Mouse (Mus musculus) small intestine, adult 2 months (tissue): Measurements from ENCODE around the gene Hist1h2ag. TPM values are rescaled to one million over a fixed set of nuclear protein-coding genes. Genes with fewer than 3 reads are reported as not detected.

Experiments
- H3K27ac ChIP-seq: fragments of 200-500 bp; 2 replicates; pipeline ENCODE4 v1.5.1; 2012; ENCODE audit warnings: low read depth, low read length, control low read depth, inconsistent platforms; ENCODE audit not compliant: insufficient read depth
- H3K27me3 ChIP-seq: fragments of 200-500 bp; 2 replicates; pipeline ENCODE4 v1.6.1; 2012; ENCODE audit warnings: mild to moderate bottlenecking, moderate library complexity, low read length, inconsistent platforms; ENCODE audit not compliant: control insufficient read depth, insufficient read depth
- H3K36me3 ChIP-seq: fragments of 200-500 bp; 2 replicates; pipeline ENCODE4 v1.6.1; 2012; ENCODE audit warnings: mild to moderate bottlenecking, low read length, control low read depth, inconsistent platforms; ENCODE audit not compliant: control insufficient read depth, insufficient read depth
- H3K4me1 ChIP-seq: fragments of 200-500 bp; 2 replicates; pipeline ENCODE4 v1.6.1; 2012; ENCODE audit warnings: low read length, inconsistent platforms, mixed read lengths; ENCODE audit not compliant: control insufficient read depth, insufficient read depth, insufficient read length
- H3K4me3 ChIP-seq: fragments of 200-500 bp; 2 replicates; pipeline ENCODE4 v1.5.1; 2012; ENCODE audit warnings: low read depth, mild to moderate bottlenecking, control low read depth, inconsistent platforms, low read length, moderate library complexity
- CTCF ChIP-seq: fragments of 200-500 bp; IDR thresholded peaks from 2 replicates; pipeline ENCODE4 v1.5.1; 2012; ENCODE audit warnings: low read depth, mild to moderate bottlenecking, control low read depth, inconsistent platforms, low read length, moderate library complexity, mixed read lengths; ENCODE audit not compliant: insufficient replicate concordance, insufficient read length; ENCODE audit errors: extremely low read depth
- POLR2A ChIP-seq: fragments of 200-500 bp; IDR thresholded peaks from 2 replicates; pipeline ENCODE4 v1.6.1; 2012; ENCODE audit warnings: low read depth, mild to moderate bottlenecking, control low read depth, inconsistent platforms, low read length, moderate library complexity
- WGBS: fragments of 180-500 bp; shearing (Covaris S2); methylation state at CpG from one replicate; pipeline ENCODE4 v1.1.7; 2018; 5-methylcytosine and 5-hydroxymethylcytosine counted together
- polyA plus RNA-seq: library from polyadenylated mRNA; depleted of rRNA; stranded (reverse); fragments of >200 nt; gene quantifications from 2 replicates; pipeline ENCODE4 v1.2.3, GENCODE M21; 2012

Hist1h2ag gene
- polyA plus RNA-seq, 1 experiment: 22.6 TPM

- Histone ChIP-seq H3K4me3 (peak overlapping the region; percentile 5; the same call in 1 of the 2 replicates), H3K27ac (no peak overlapping the region), H3K36me3 (no peaks in the 10 kb centered on the region), H3K4me1 (0 out of 2 replicates have a peak, but pooled peaks cover 4% of the 10 kb centered on the region), H3K27me3 (peaks cover 31% of the 10 kb centered on the region)
- WGBS: 19% methylated on average over 17 of the region's 17 CpGs
- TF ChIP-seq CTCF (no peak), POLR2A (no peak)
Measured at GRCm38 (mm10) chr13:22014411-22014845, 28.3 kb downstream of the Hist1h2ag start.

GRCm38 (mm10) chr13:22013716-22014115 is 29.0 kb downstream of the Hist1h2ag start:
- TF ChIP-seq POLR2A (no peak), CTCF (no peak)
- Histone ChIP-seq H3K36me3 (no peaks in the 10 kb centered on the region), H3K27me3 (peaks cover 37% of the 10 kb centered on the region), H3K27ac (no peak overlapping the region), H3K4me3 (no peak overlapping the region), H3K4me1 (0 out of 2 replicates have a peak, but pooled peaks cover 4% of the 10 kb centered on the region)
- WGBS: 27% methylated on average over 13 of the region's 13 CpGs

- TF ChIP-seq CTCF: no peak
- no peak for TF ChIP-seq POLR2A
- Histone ChIP-seq H3K27ac (no peak within 1 kb of the TSS), H3K4me1 (peaks cover 9% of the 10 kb centered on the region), H3K4me3 (no peak within 1 kb of the TSS), H3K27me3 (peaks cover 70% of the 10 kb centered on the region), H3K36me3 (no peaks in the 10 kb centered on the region)
- 51% methylated on average over 6 of the region's 7 CpGs for WGBS
Measured at GRCm38 (mm10) chr13:22009642-22010041, 33.1 kb downstream of the Hist1h2ag start, which contains the start of gene Prss16. TSS of gene Prss16 (minus strand) at chr13:22009742.

- Histone ChIP-seq H3K4me1 (peaks cover 7% of the 10 kb centered on the region), H3K27me3 (peaks cover 70% of the 10 kb centered on the region), H3K36me3 (no peaks in the 10 kb centered on the region), H3K27ac (no peak overlapping the region), H3K4me3 (no peak overlapping the region)
- WGBS: 88% methylated on average over 3 of the region's 3 CpGs
- TF ChIP-seq POLR2A: no peak
- no peak for TF ChIP-seq CTCF
Measured at GRCm38 (mm10) chr13:22008707-22009106, 34.0 kb downstream of the Hist1h2ag start.

- peaks cover 71% of the 10 kb centered on the region for H3K27me3 ChIP-seq
- WGBS: 75% methylated on average over 7 of the region's 7 CpGs
Measured at GRCm38 (mm10) chr13:22007872-22008271, 34.9 kb downstream of the Hist1h2ag start.

GRCm38 (mm10) chr13:22007121-22007510 is 35.6 kb downstream of the Hist1h2ag start:
- Histone ChIP-seq H3K27ac (no peak overlapping the region), H3K27me3 (peaks cover 66% of the 10 kb centered on the region), H3K4me3 (peak overlapping the region; percentile 54), H3K4me1 (peaks cover 7% of the 10 kb centered on the region), H3K36me3 (no peaks in the 10 kb centered on the region)
- TF ChIP-seq POLR2A (no peak), CTCF (no peak)
- WGBS: 11% methylated on average over 18 of the region's 18 CpGs

More at GRCm38 (mm10) chr13:22007872-22008271, 34.9 kb downstream of the Hist1h2ag start:
- no peak overlapping the region for H3K4me3 ChIP-seq
- no peaks in the 10 kb centered on the region for H3K36me3 ChIP-seq
- TF ChIP-seq POLR2A (no peak), CTCF (no peak)
- H3K4me1 ChIP-seq: peaks cover 7% of the 10 kb centered on the region
- no peak overlapping the region for H3K27ac ChIP-seq

GRCm38 (mm10) chr13:22006334-22007120 is 36.2 kb downstream of the Hist1h2ag start:
- peaks cover 7% of the 10 kb centered on the region for H3K4me1 ChIP-seq
- no peaks in the 10 kb centered on the region for H3K36me3 ChIP-seq
- peaks cover 68% of the 10 kb centered on the region for H3K27me3 ChIP-seq
- no peak overlapping the region for H3K27ac ChIP-seq
- peak overlapping the region; percentile 54 for H3K4me3 ChIP-seq
- TF ChIP-seq CTCF (no peak), POLR2A (no peak)
- 1% methylated on average over 38 of the region's 38 CpGs for WGBS
